Mouse (Mus musculus): ENCODE results near the gene Gpr3. TPM values are rescaled to one million over a fixed set of nuclear protein-coding genes. Genes with fewer than 3 reads are reported as not detected.

Gpr3 gene
- polyA plus RNA-seq, 1 experiment from 2014 or later = 0.52 TPM

DNA sequence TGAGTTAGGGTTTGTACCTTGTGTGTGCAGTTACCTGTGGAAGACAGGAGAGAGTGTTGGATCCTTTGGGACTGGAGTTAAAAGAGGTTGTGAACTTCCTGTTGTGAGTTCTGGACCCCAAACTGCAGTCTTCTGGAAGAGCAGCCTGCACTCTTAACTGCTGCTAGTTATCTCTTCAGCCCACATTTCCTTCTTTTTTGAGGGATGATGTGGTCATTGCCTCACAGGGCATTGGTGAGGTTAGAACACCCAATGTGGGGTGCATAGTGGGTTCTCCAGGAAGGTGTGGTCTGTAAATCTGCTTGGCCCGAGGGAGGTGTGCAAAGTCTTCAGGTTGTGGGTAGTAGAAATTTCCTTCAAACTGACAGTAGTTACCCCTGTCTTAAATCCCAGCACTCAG, 32.0 kb upstream of the Gpr3 start:
- 92% methylated on average over 1 of the region's 1 CpGs for WGBS
- no peak for ATAC-seq (ENCODE audit: low FRiP score)
- no peak overlapping the region for H3K4me3 ChIP-seq

GRCm38 (mm10) chr4:133243538-133243937, 31.2 kb upstream of the Gpr3 start:
- ATAC-seq (ENCODE audit: low FRiP score) = no peak
- H3K27me3 ChIP-seq = peaks cover 99% of the 10 kb centered on the region
- no peak overlapping the region for H3K4me3 ChIP-seq
- H3K4me1 ChIP-seq (replicated peaks) = peaks cover 20% of the 10 kb centered on the region
- H3K9me3 ChIP-seq = no peaks in the 10 kb centered on the region
- H3K4me2 ChIP-seq = no peak overlapping the region
- no peak overlapping the region for H3K27ac ChIP-seq
- H3K36me3 ChIP-seq = no peaks in the 10 kb centered on the region
- 53% methylated on average over 13 of the region's 13 CpGs for WGBS
- no peak overlapping the region for H3K9ac ChIP-seq

More for the DNA sequence above, 32.0 kb upstream of the Gpr3 start:
- H3K9me3 ChIP-seq = no peaks in the 10 kb centered on the region
- no peak overlapping the region for H3K27ac ChIP-seq
- H3K27me3 ChIP-seq = peaks cover 99% of the 10 kb centered on the region
- H3K4me2 ChIP-seq = no peak overlapping the region
- peaks cover 20% of the 10 kb centered on the region for H3K4me1 ChIP-seq (replicated peaks)
- no peak overlapping the region for H3K9ac ChIP-seq
- H3K36me3 ChIP-seq = no peaks in the 10 kb centered on the region

GRCm38 (mm10) chr4:133242710-133243109, 30.4 kb upstream of the Gpr3 start:
- Histone ChIP-seq H3K27me3 (peaks cover 91% of the 10 kb centered on the region), H3K36me3 (no peaks in the 10 kb centered on the region), H3K9ac (no peak overlapping the region), H3K9me3 (no peaks in the 10 kb centered on the region), H3K4me3 (no peak overlapping the region), H3K4me2 (no peak overlapping the region), H3K27ac (no peak overlapping the region), H3K4me1 (replicated peaks) (peaks cover 20% of the 10 kb centered on the region)
- WGBS = 47% methylated on average over 9 of the region's 9 CpGs
- no peak for ATAC-seq (ENCODE audit: low FRiP score)

GRCm38 (mm10) chr4:133241910-133242309, 29.6 kb upstream of the Gpr3 start:
- H3K9me3 ChIP-seq = no peaks in the 10 kb centered on the region
- H3K36me3 ChIP-seq = no peaks in the 10 kb centered on the region
- no peak overlapping the region for H3K27ac ChIP-seq
- H3K9ac ChIP-seq = no peak overlapping the region
- H3K4me2 ChIP-seq = peak overlapping the region; percentile 68
- no peak for ATAC-seq (ENCODE audit: low FRiP score)
- WGBS = 37% methylated on average over 11 of the region's 11 CpGs
- peaks cover 83% of the 10 kb centered on the region for H3K27me3 ChIP-seq
- peaks cover 20% of the 10 kb centered on the region for H3K4me1 ChIP-seq (replicated peaks)
- peak overlapping the region; percentile 49 for H3K4me3 ChIP-seq

DNA sequence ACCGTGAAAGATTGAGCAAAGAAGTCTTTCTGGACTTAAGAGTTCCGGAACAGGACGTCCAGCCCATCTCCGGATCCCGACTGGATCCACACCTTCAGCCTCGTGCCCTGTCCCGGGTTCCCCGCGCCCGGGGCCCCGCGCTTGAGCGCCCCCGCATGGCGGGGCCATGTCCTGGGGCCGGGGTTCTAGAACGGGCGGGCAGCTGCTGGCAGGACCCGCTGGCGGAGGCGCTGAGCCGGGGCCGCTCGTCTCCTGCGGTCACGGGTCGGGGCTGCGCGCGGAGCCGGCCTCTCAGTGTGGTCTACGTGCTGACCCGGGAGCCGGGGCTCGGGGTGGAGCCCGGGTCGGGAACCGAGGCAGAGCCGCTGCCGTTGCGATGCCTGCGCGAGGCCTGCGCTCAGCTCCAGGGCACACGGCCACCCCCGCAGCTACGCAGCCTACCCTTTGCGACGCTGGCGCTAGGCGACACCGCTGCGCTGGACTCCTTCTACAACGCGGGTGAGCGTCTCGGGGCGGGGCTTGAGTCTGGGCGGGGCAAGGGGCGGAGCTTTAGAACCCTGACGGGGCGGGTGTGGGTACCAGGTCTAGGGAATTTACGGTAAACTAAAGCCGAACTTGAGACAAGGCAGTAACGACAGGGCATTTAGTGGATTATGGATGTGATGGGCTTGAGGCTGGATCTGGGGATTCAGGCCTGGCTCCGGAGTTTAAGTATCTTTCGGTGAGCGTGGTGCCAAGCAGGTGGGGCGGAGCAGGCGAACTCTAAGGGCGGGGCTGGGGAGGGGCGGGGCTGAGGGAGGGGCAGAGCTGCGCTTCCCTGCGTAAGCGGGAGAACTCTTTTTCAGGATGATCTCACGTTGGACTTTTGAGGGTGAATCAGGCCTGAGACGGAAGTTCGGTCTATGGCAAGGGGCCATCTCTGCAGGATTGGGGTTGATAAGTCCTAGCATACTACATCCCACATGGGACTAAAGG, 28.9 kb upstream of the Gpr3 start:
- no peak overlapping the region for H3K27ac ChIP-seq
- H3K4me2 ChIP-seq = peak overlapping the region; percentile 68
- H3K4me1 ChIP-seq (replicated peaks) = peaks cover 20% of the 10 kb centered on the region
- no peaks in the 10 kb centered on the region for H3K36me3 ChIP-seq
- under 1% methylated on average over 78 of the region's 78 CpGs for WGBS
- peak overlapping the region; percentile 49 for H3K4me3 ChIP-seq
- H3K9ac ChIP-seq = peak overlapping the region; percentile 72
- H3K9me3 ChIP-seq = no peaks in the 10 kb centered on the region
- ATAC-seq (ENCODE audit: low FRiP score) = peak; percentile 91
- H3K27me3 ChIP-seq = peaks cover 78% of the 10 kb centered on the region

DNA sequence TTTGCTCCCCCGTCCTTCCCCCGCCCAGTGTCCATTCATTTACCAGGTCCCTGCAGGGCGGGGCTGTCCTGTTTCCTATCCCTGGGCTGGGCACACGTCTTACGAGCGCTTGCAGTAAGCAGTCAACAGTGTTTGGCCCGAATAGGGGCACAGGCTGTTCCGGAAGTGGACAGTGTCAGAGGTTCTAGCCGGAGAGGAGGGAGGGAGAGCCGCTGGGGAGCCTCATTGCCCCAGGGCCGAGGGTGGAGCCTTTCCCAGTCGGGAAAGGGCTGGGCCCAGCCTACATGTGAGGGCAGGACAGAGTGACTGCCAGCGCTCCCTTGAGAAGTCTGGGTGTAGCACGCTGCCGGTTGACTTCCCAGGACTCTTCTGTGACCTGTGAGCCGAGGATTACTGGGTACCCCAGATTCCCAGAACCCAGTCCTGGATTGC, 28.2 kb upstream of the Gpr3 start, which contains the start of gene Map3k6:
TSS of gene Map3k6 (plus strand) at position 329 of the 432 bp plus-strand sequence.
- H3K4me2 ChIP-seq = peak within 1 kb of the TSS; percentile 68
- WGBS = 3% methylated on average over 16 of the region's 16 CpGs
- no peaks in the 10 kb centered on the region for H3K36me3 ChIP-seq

DNA sequence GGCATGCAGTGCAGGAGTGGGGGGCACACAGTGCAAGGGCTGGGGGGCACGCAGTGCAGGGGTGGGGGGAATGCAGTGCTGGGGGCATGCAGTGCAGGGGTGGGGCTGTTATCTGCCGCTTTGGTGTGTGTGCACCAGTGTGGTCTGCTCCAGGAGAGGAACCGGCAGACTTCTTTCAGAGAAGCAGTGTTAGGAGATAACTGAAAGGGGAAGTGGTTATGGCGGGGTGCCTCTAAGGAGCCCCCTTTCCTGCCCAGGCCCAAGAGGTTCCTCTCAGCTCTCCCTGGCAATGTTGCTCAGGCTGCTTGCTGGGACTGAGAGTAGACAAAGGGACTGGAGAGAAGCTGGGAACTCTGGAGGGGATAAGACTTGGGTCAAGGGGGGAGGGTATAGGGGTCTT, 25.6 kb upstream of the Gpr3 start:
- ATAC-seq (ENCODE audit: low FRiP score) = no peak
- Histone ChIP-seq H3K9me3 (no peaks in the 10 kb centered on the region), H3K27me3 (peaks cover 59% of the 10 kb centered on the region), H3K4me3 (no peak overlapping the region), H3K4me1 (replicated peaks) (peaks cover 17% of the 10 kb centered on the region), H3K9ac (no peak overlapping the region), H3K36me3 (no peaks in the 10 kb centered on the region), H3K4me2 (no peak overlapping the region), H3K27ac (no peak overlapping the region)
- WGBS = 88% methylated on average over 4 of the region's 4 CpGs

More for the DNA sequence above, 28.2 kb upstream of the Gpr3 start, which contains the start of gene Map3k6:
- no peaks in the 10 kb centered on the region for H3K9me3 ChIP-seq
- peaks cover 75% of the 10 kb centered on the region for H3K27me3 ChIP-seq
- ATAC-seq (ENCODE audit: low FRiP score) = no peak; the same call in 1 of the 2 replicates
- H3K4me3 ChIP-seq = peak within 1 kb of the TSS; percentile 49
- no peak within 1 kb of the TSS for H3K27ac ChIP-seq
- peaks cover 20% of the 10 kb centered on the region for H3K4me1 ChIP-seq (replicated peaks)
- peak within 1 kb of the TSS; percentile 72 for H3K9ac ChIP-seq

- 81% methylated on average over 5 of the region's 5 CpGs for WGBS
These were observed 23.1 kb upstream of the Gpr3 start for GRCm38 (mm10) chr4:133235415-133235814.

GRCm38 (mm10) chr4:133234771-133235170, 22.4 kb upstream of the Gpr3 start:
- Histone ChIP-seq H3K4me2 (no peak overlapping the region), H3K9me3 (no peaks in the 10 kb centered on the region), H3K27ac (no peak overlapping the region), H3K36me3 (no peaks in the 10 kb centered on the region), H3K4me3 (no peak overlapping the region), H3K4me1 (replicated peaks) (0 out of 2 replicates have a peak, but pooled peaks cover 3% of the 10 kb centered on the region), H3K27me3 (peaks cover 38% of the 10 kb centered on the region), H3K9ac (no peak overlapping the region)
- WGBS = 66% methylated on average over 5 of the region's 5 CpGs
- no peak for ATAC-seq (ENCODE audit: low FRiP score)

More at GRCm38 (mm10) chr4:133235415-133235814, 23.1 kb upstream of the Gpr3 start:
- no peaks in the 10 kb centered on the region for H3K9me3 ChIP-seq
- H3K4me2 ChIP-seq = no peak overlapping the region
- H3K27ac ChIP-seq = no peak overlapping the region
- no peak overlapping the region for H3K4me3 ChIP-seq
- peaks cover 44% of the 10 kb centered on the region for H3K27me3 ChIP-seq
- H3K4me1 ChIP-seq (replicated peaks) = peaks cover under 1% of the 10 kb centered on the region; the same call in 1 of the 2 replicates
- no peak for ATAC-seq (ENCODE audit: low FRiP score)
- no peak overlapping the region for H3K9ac ChIP-seq
- H3K36me3 ChIP-seq = no peaks in the 10 kb centered on the region

GRCm38 (mm10) chr4:133233285-133233976, 21.1 kb upstream of the Gpr3 start:
- no peak overlapping the region for H3K4me2 ChIP-seq
- H3K4me1 ChIP-seq (replicated peaks) = 0 out of 2 replicates have a peak, but pooled peaks cover 4% of the 10 kb centered on the region
- H3K27ac ChIP-seq = no peak overlapping the region
- H3K36me3 ChIP-seq = no peaks in the 10 kb centered on the region
- H3K4me3 ChIP-seq = no peak overlapping the region
- no peak for ATAC-seq (ENCODE audit: low FRiP score)
- H3K27me3 ChIP-seq = peaks cover 26% of the 10 kb centered on the region; the same call in 1 of the 2 replicates
- H3K9me3 ChIP-seq = no peaks in the 10 kb centered on the region
- no peak overlapping the region for H3K9ac ChIP-seq
- 49% methylated on average over 10 of the region's 10 CpGs for WGBS

DNA sequence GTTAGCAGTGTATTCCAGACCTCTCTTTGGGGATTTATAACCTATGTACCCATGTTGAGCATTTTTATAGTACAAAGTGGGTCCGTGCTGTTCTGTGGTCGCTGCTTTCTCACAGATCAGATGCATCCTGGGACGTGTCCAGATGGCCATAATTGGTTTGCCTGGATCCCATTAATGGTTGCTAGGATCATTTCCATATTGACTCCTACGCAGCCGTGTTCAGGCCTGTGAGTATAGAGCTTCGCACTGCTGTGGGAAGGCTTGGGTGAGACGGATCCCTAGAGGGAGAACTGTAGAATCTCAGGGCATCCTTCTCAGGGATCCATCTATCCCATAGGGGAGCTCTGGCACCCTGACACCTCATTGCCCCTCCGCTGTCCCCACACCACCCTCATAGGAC, 17.2 kb upstream of the Gpr3 start:
- 0 out of 2 replicates have a peak, but pooled peaks cover 15% of the 10 kb centered on the region for H3K27me3 ChIP-seq
- H3K36me3 ChIP-seq = no peaks in the 10 kb centered on the region
- 58% methylated on average over 8 of the region's 8 CpGs for WGBS
- no peak overlapping the region for H3K4me2 ChIP-seq
- no peak overlapping the region for H3K9ac ChIP-seq
- H3K27ac ChIP-seq = peak overlapping the region; percentile 19; the same call in 1 of the 2 replicates
- ATAC-seq (ENCODE audit: low FRiP score) = no peak
- H3K4me1 ChIP-seq (replicated peaks) = 0 out of 2 replicates have a peak, but pooled peaks cover 7% of the 10 kb centered on the region
- no peak overlapping the region for H3K4me3 ChIP-seq
- no peaks in the 10 kb centered on the region for H3K9me3 ChIP-seq

DNA sequence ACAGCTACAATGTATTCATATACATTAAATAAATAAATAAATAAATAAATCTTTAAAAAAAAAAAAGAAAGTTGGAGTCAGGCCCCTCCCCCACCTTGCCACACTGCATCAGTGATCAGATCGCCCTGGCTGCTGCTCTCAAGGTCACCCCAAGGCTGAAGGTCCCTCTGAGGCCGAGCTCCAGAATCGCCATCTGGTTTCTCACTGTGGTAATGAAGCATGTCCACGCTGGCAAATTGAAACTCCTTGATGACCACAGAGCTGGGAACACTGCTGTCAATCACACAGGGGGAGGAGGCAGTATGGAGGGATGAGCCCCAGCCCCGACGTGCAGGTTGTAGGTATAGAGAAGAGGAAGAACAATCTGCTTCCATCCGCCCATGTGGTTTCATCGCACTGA, 15.3 kb upstream of the Gpr3 start:
- Histone ChIP-seq H3K4me2 (no peak overlapping the region), H3K36me3 (no peaks in the 10 kb centered on the region), H3K27ac (no peak overlapping the region), H3K27me3 (0 out of 2 replicates have a peak, but pooled peaks cover 17% of the 10 kb centered on the region), H3K4me3 (no peak overlapping the region), H3K9me3 (no peaks in the 10 kb centered on the region), H3K4me1 (replicated peaks) (peaks cover 18% of the 10 kb centered on the region), H3K9ac (no peak overlapping the region)
- WGBS = 44% methylated on average over 8 of the region's 8 CpGs
- ATAC-seq (ENCODE audit: low FRiP score) = no peak
